Mouse (Mus musculus): ENCODE results near the gene Kdm2b. TPM values are rescaled to one million over a fixed set of nuclear protein-coding genes. Genes with fewer than 3 reads are reported as not detected.
A peak's percentile ranks its signal among the peaks of the same experiment; 100 is the strongest.

Kdm2b gene
- polyA plus RNA-seq, 1 experiment from 2014 or later: 31.7 TPM

DNA sequence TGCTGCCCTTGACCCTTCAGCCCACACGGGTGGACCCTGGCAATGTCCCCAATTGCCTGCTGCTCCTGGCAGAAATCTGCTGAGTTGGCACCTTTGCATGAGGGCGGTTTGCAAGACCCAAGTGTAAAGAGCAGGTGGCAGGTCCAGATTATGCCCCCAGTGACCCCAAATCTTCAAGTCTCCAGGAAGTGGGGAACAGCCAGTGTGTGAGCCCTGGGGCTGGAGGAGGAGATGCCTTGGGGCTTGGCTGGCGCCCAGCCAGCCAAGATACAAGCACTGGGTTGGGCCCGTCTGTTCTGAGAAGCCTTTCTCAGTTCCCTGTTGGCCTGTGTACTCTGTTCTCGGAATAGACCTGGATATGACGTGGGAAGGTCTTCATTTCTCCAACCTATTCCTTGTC is 37.8 kb upstream of the Kdm2b start:
- 59% methylated on average over 6 of the region's 6 CpGs for WGBS
- Histone ChIP-seq H3K4me3 (ENCODE audit: low read depth, low read length) (no peak overlapping the region), H3K27me3 (replicated peaks; ENCODE audit: control insufficient read depth, insufficient read depth, low read length) (no peaks in the 10 kb centered on the region), H3K4me2 (ENCODE audit: low read length) (no peak overlapping the region), H3K27ac (ENCODE audit: low read depth) (no peak overlapping the region), H3K9ac (ENCODE audit: low read length) (no peak overlapping the region), H3K4me1 (replicated peaks; ENCODE audit: control insufficient read depth, insufficient read depth, low read length) (0 out of 2 replicates have a peak, but pooled peaks cover 4% of the 10 kb centered on the region), H3K36me3 (ENCODE audit: control insufficient read depth, insufficient read depth, low read length) (peaks cover 23% of the 10 kb centered on the region), H3K9me3 (ENCODE audit: control insufficient read depth, low read length) (no peaks in the 10 kb centered on the region)
- ATAC-seq (replicated peaks; ENCODE audit: low FRiP score, low TSS enrichment, low read depth) (no peak), DNase-seq (ENCODE audit: low spot score) (no peak)

DNA sequence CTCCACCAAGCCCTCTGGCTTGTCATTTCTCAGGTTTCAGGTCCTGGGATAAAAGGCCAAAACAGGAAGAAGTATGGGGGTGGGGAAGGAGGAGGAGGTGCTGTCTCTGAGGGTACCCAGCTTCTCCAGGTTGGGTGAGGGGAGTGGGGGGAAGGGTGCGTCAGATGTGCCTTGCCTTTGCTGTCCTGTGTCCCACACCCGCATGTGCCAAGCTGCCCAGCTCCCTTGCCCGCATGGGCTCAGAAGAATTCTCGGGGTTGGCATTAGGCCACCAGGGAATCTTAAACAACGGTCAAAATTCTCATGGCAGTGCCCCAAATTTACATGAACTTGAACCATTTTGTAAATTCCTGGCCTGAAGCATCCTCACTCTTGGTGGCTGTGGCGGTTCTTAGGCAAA is 36.8 kb upstream of the Kdm2b start:
- no peak overlapping the region for H3K27ac ChIP-seq (ENCODE audit: low read depth)
- DNase-seq (ENCODE audit: low spot score) (no peak), ATAC-seq (replicated peaks; ENCODE audit: low FRiP score, low TSS enrichment, low read depth) (no peak)
- peaks cover 20% of the 10 kb centered on the region for H3K36me3 ChIP-seq (ENCODE audit: control insufficient read depth, insufficient read depth, low read length)
- no peak overlapping the region for H3K4me3 ChIP-seq (ENCODE audit: low read depth, low read length)
- H3K4me2 ChIP-seq (ENCODE audit: low read length): no peak overlapping the region
- no peaks in the 10 kb centered on the region for H3K27me3 ChIP-seq (replicated peaks; ENCODE audit: control insufficient read depth, insufficient read depth, low read length)
- 55% methylated on average over 6 of the region's 6 CpGs for WGBS
- no peak overlapping the region for H3K9ac ChIP-seq (ENCODE audit: low read length)
- no peaks in the 10 kb centered on the region for H3K9me3 ChIP-seq (ENCODE audit: control insufficient read depth, low read length)
- 0 out of 2 replicates have a peak, but pooled peaks cover 4% of the 10 kb centered on the region for H3K4me1 ChIP-seq (replicated peaks; ENCODE audit: control insufficient read depth, insufficient read depth, low read length)

DNA sequence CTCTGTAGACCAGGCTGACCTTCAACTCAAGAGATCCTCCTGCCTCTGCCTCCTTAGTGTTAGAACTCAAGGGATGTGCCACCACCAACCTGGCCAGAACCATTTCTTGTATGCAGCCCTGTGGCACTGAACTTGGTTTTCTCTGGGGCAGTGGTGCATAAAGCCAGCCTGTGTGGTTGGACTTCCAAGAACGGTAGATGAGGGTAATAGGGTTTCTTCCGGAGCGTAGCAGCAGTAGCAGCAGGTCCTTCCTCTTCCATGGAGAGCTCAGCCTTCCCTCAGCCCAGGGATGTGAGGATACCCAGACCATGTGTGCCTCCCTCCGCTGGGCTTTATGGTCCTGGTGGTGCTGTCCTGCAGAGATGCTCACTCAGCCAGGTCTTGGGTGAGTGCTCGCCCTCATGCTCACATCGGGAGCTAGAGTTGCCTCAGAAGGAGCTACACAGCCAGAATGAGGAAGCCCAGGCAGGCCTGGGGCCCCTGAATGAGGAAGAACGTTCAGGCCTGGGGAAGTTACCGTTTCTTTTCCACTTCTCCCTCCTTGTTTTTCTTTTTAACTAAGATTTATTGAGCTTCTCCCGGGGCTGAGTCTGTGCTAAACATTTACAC is 35.4 kb upstream of the Kdm2b start:
- Histone ChIP-seq H3K9ac (ENCODE audit: low read length) (no peak overlapping the region), H3K4me3 (ENCODE audit: low read depth, low read length) (no peak overlapping the region), H3K9me3 (ENCODE audit: control insufficient read depth, low read length) (no peaks in the 10 kb centered on the region), H3K36me3 (ENCODE audit: control insufficient read depth, insufficient read depth, low read length) (peaks cover 10% of the 10 kb centered on the region; the same call in 1 of the 2 replicates), H3K27ac (ENCODE audit: low read depth) (no peak overlapping the region), H3K4me2 (ENCODE audit: low read length) (no peak overlapping the region), H3K4me1 (replicated peaks; ENCODE audit: control insufficient read depth, insufficient read depth, low read length) (0 out of 2 replicates have a peak, but pooled peaks cover 4% of the 10 kb centered on the region), H3K27me3 (replicated peaks; ENCODE audit: control insufficient read depth, insufficient read depth, low read length) (no peaks in the 10 kb centered on the region)
- 68% methylated on average over 9 of the region's 9 CpGs for WGBS
- ATAC-seq (replicated peaks; ENCODE audit: low FRiP score, low TSS enrichment, low read depth): no peak
- DNase-seq (ENCODE audit: low spot score): no peak

DNA sequence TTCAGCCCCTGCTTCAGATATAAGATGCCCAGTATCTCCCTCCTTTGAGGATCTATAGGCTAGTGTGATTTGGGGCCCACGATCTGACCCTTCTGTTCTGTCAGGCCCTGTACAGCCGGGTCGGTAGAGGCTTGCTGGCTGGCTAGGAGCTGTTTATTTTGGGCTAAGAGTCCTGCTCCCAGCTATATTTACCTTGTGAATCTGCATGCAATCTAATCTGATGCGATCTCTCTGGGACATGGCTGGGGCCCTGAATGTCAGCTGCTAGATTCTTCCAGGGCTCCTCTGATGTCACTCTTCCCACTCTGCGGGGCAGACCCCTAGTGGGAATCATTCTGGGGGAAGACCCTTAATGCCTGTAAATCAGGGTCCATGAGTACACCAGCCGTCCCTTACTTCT is 34.7 kb upstream of the Kdm2b start:
- 78% methylated on average over 6 of the region's 6 CpGs for WGBS
- peaks cover 3% of the 10 kb centered on the region; the same call in 1 of the 2 replicates for H3K36me3 ChIP-seq (ENCODE audit: control insufficient read depth, insufficient read depth, low read length)
- H3K9ac ChIP-seq (ENCODE audit: low read length): no peak overlapping the region
- no peaks in the 10 kb centered on the region for H3K27me3 ChIP-seq (replicated peaks; ENCODE audit: control insufficient read depth, insufficient read depth, low read length)
- H3K4me2 ChIP-seq (ENCODE audit: low read length): no peak overlapping the region
- ATAC-seq (replicated peaks; ENCODE audit: low FRiP score, low TSS enrichment, low read depth) (no peak), DNase-seq (ENCODE audit: low spot score) (no peak)
- no peak overlapping the region for H3K4me3 ChIP-seq (ENCODE audit: low read depth, low read length)
- H3K4me1 ChIP-seq (replicated peaks; ENCODE audit: control insufficient read depth, insufficient read depth, low read length): peaks cover 10% of the 10 kb centered on the region
- H3K27ac ChIP-seq (ENCODE audit: low read depth): no peak overlapping the region
- no peaks in the 10 kb centered on the region for H3K9me3 ChIP-seq (ENCODE audit: control insufficient read depth, low read length)

- no peaks in the 10 kb centered on the region for H3K36me3 ChIP-seq (ENCODE audit: control insufficient read depth, insufficient read depth, low read length)
- DNase-seq (ENCODE audit: low spot score) (no peak), ATAC-seq (replicated peaks; ENCODE audit: low FRiP score, low TSS enrichment, low read depth) (no peak)
- WGBS: 79% methylated on average over 6 of the region's 6 CpGs
- no peaks in the 10 kb centered on the region for H3K27me3 ChIP-seq (replicated peaks; ENCODE audit: control insufficient read depth, insufficient read depth, low read length)
- H3K9me3 ChIP-seq (ENCODE audit: control insufficient read depth, low read length): no peaks in the 10 kb centered on the region
- H3K4me2 ChIP-seq (ENCODE audit: low read length): no peak overlapping the region
- H3K4me3 ChIP-seq (ENCODE audit: low read depth, low read length): no peak overlapping the region
- H3K27ac ChIP-seq (ENCODE audit: low read depth): no peak overlapping the region
- H3K4me1 ChIP-seq (replicated peaks; ENCODE audit: control insufficient read depth, insufficient read depth, low read length): peaks cover 17% of the 10 kb centered on the region
- H3K9ac ChIP-seq (ENCODE audit: low read length): no peak overlapping the region
Measured at GRCm38 (mm10) chr5:123023049-123023448, 33.4 kb upstream of the Kdm2b start.

GRCm38 (mm10) chr5:123021438-123021837 is 31.8 kb upstream of the Kdm2b start:
- Histone ChIP-seq H3K27me3 (replicated peaks; ENCODE audit: control insufficient read depth, insufficient read depth, low read length) (no peaks in the 10 kb centered on the region), H3K4me2 (ENCODE audit: low read length) (no peak overlapping the region), H3K36me3 (ENCODE audit: control insufficient read depth, insufficient read depth, low read length) (no peaks in the 10 kb centered on the region), H3K9me3 (ENCODE audit: control insufficient read depth, low read length) (no peaks in the 10 kb centered on the region), H3K9ac (ENCODE audit: low read length) (no peak overlapping the region), H3K4me3 (ENCODE audit: low read depth, low read length) (no peak overlapping the region), H3K4me1 (replicated peaks; ENCODE audit: control insufficient read depth, insufficient read depth, low read length) (peaks cover 22% of the 10 kb centered on the region), H3K27ac (ENCODE audit: low read depth) (no peak overlapping the region)
- DNase-seq (ENCODE audit: low spot score) (no peak), ATAC-seq (replicated peaks; ENCODE audit: low FRiP score, low TSS enrichment, low read depth) (no peak)
- WGBS: 89% methylated on average over 7 of the region's 7 CpGs

DNA sequence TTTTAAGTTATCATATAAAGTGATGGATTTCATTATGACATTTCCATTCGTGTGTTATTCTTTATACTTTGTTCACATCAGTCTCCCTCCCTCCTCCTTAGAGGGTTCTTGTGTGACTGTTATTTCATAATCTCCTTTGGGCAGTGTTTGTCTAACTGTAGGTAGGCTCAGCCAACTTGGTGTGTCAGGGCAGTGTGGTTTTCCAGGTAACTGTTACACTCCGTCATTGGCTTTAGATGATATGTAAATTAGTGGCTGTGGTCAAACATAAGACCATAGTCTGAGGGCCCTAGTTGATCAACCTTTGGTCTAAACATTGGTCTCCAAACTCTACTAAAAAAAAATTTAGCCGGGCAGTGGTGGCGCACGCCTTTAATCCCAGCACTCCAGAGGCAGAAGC is 30.8 kb upstream of the Kdm2b start:
- Histone ChIP-seq H3K27ac (ENCODE audit: low read depth) (no peak overlapping the region; the same call in 1 of the 2 replicates), H3K27me3 (replicated peaks; ENCODE audit: control insufficient read depth, insufficient read depth, low read length) (no peaks in the 10 kb centered on the region), H3K4me1 (replicated peaks; ENCODE audit: control insufficient read depth, insufficient read depth, low read length) (peaks cover 26% of the 10 kb centered on the region), H3K4me3 (ENCODE audit: low read depth, low read length) (no peak overlapping the region), H3K9me3 (ENCODE audit: control insufficient read depth, low read length) (no peaks in the 10 kb centered on the region), H3K4me2 (ENCODE audit: low read length) (no peak overlapping the region), H3K36me3 (ENCODE audit: control insufficient read depth, insufficient read depth, low read length) (no peaks in the 10 kb centered on the region), H3K9ac (ENCODE audit: low read length) (no peak overlapping the region)
- ATAC-seq (replicated peaks; ENCODE audit: low FRiP score, low TSS enrichment, low read depth) (no peak), DNase-seq (ENCODE audit: low spot score) (no peak)
- WGBS: 91% methylated on average over 5 of the region's 5 CpGs

GRCm38 (mm10) chr5:123019336-123020016 is 29.9 kb upstream of the Kdm2b start:
- Histone ChIP-seq H3K4me2 (ENCODE audit: low read length) (no peak overlapping the region), H3K27me3 (replicated peaks; ENCODE audit: control insufficient read depth, insufficient read depth, low read length) (no peaks in the 10 kb centered on the region), H3K9ac (ENCODE audit: low read length) (no peak overlapping the region), H3K36me3 (ENCODE audit: control insufficient read depth, insufficient read depth, low read length) (no peaks in the 10 kb centered on the region), H3K9me3 (ENCODE audit: control insufficient read depth, low read length) (no peaks in the 10 kb centered on the region), H3K4me1 (replicated peaks; ENCODE audit: control insufficient read depth, insufficient read depth, low read length) (peaks cover 27% of the 10 kb centered on the region), H3K27ac (ENCODE audit: low read depth) (peak overlapping the region; percentile 14; the same call in 1 of the 2 replicates), H3K4me3 (ENCODE audit: low read depth, low read length) (no peak overlapping the region)
- WGBS: 60% methylated on average over 10 of the region's 10 CpGs
- DNase-seq (ENCODE audit: low spot score): no peak
- no peak for ATAC-seq (replicated peaks; ENCODE audit: low FRiP score, low TSS enrichment, low read depth)

- Histone ChIP-seq H3K4me1 (replicated peaks; ENCODE audit: control insufficient read depth, insufficient read depth, low read length) (peaks cover 34% of the 10 kb centered on the region), H3K9ac (ENCODE audit: low read length) (no peak overlapping the region), H3K36me3 (ENCODE audit: control insufficient read depth, insufficient read depth, low read length) (no peaks in the 10 kb centered on the region), H3K4me2 (ENCODE audit: low read length) (peak overlapping the region; percentile 0; the same call in 1 of the 2 replicates), H3K27me3 (replicated peaks; ENCODE audit: control insufficient read depth, insufficient read depth, low read length) (no peaks in the 10 kb centered on the region), H3K27ac (ENCODE audit: low read depth) (no peak overlapping the region), H3K4me3 (ENCODE audit: low read depth, low read length) (no peak overlapping the region), H3K9me3 (ENCODE audit: control insufficient read depth, low read length) (no peaks in the 10 kb centered on the region)
- DNase-seq (ENCODE audit: low spot score): no peak
- 72% methylated on average over 4 of the region's 4 CpGs for WGBS
- ATAC-seq (replicated peaks; ENCODE audit: low FRiP score, low TSS enrichment, low read depth): no peak
Measured at GRCm38 (mm10) chr5:123017504-123017903, 27.9 kb upstream of the Kdm2b start.

Data from intestine, embryonic 14.5 days (tissue).